Comparison of ENCODE assay signal across 8 mouse cellular contexts in the genomic region with DNA sequence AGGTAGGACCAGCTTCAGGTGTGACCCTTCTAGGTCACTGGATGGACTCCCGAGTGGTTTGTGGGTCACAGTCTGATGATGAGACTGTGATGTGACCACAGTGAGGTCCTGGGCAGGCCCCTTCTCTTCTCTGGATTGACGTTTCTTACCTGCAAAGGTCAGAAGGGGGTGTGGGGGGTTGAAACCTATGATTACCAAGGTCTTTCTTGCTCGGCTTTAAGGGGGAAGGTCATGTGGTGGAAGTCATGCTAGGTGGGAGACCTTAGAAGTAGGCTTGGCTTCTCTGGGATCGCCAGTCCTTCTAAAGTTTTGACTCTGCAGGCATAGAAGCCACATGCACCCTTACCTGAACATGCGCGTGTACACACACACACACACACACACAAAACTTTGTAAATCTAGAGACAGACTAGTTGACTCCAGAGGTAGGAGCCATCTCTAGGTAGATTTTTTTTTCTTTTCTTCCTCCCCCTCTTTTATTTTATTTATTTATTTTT. TPM values are rescaled to one million over a fixed set of nuclear protein-coding genes. Genes with fewer than 3 reads are reported as not detected.
DNase-seq lines count a peak whose midpoint lies in the region; ATAC-seq and TF ChIP-seq lines count a peak whose summit lies in the region.

No protein-coding gene starts in this region.

- no peak for ATAC-seq in kidney, embryonic 14.5 days (ENCODE audit: low FRiP score, low TSS enrichment)
- ATAC-seq in hindbrain, embryonic 16.5 days = no peak
- no peak for ATAC-seq in midbrain, embryonic 16.5 days

- no peaks in the 10 kb centered on the region for H3K9me3 ChIP-seq in kidney, embryonic 14.5 days (ENCODE audit: control insufficient read depth, low read length)
- H3K9me3 ChIP-seq in hindbrain, embryonic 16.5 days (ENCODE audit: control insufficient read depth, low read length) = no peaks in the 10 kb centered on the region
- no peaks in the 10 kb centered on the region for H3K9me3 ChIP-seq in midbrain, embryonic 16.5 days (replicated peaks; ENCODE audit: control insufficient read depth, low read length, poor library complexity, severe bottlenecking)

- no peaks in the 10 kb centered on the region for H3K4me1 ChIP-seq in kidney, embryonic 14.5 days (ENCODE audit: control insufficient read depth, insufficient read depth, low read length)
- peaks cover 8% of the 10 kb centered on the region for H3K4me1 ChIP-seq in bone marrow, adult 2 months (ENCODE audit: control insufficient read depth, insufficient read depth, low read length)
- H3K4me1 ChIP-seq in hindbrain, embryonic 16.5 days (ENCODE audit: control insufficient read depth, insufficient read depth, low read depth, low read length) = peaks cover 5% of the 10 kb centered on the region
- H3K4me1 ChIP-seq in midbrain, embryonic 16.5 days (ENCODE audit: control insufficient read depth, insufficient read depth, low read length) = 0 out of 2 replicates have a peak, but pooled peaks cover 4% of the 10 kb centered on the region

- no peak for DNase-seq in kidney, postnatal 10 days
- DNase-seq in spleen, adult 12 weeks (ENCODE audit: low spot score) = no peak
- no peak for DNase-seq in right cerebral cortex, postnatal 36 days (ENCODE audit: low spot score in 2 of 2)
- no peak for DNase-seq in adipocyte (ENCODE audit: low spot score)

- peaks cover 12% of the 10 kb centered on the region; the same call in 1 of the 2 replicates for H3K27me3 ChIP-seq in kidney, embryonic 14.5 days (ENCODE audit: control insufficient read depth, insufficient read depth, low read length)
- H3K27me3 ChIP-seq in hindbrain, embryonic 16.5 days (replicated peaks; ENCODE audit: control insufficient read depth, insufficient read depth, low read length) = peaks cover 8% of the 10 kb centered on the region
- peaks cover 19% of the 10 kb centered on the region for H3K27me3 ChIP-seq in midbrain, embryonic 16.5 days (ENCODE audit: control insufficient read depth, insufficient read depth, low read depth, low read length)

- H3K36me3 ChIP-seq in kidney, embryonic 14.5 days (ENCODE audit: control insufficient read depth, insufficient read depth, low read length) = no peaks in the 10 kb centered on the region
- no peaks in the 10 kb centered on the region for H3K36me3 ChIP-seq in hindbrain, embryonic 16.5 days (ENCODE audit: control insufficient read depth, insufficient read depth, low read length)
- H3K36me3 ChIP-seq in midbrain, embryonic 16.5 days (ENCODE audit: control insufficient read depth, insufficient read depth, low read length) = no peaks in the 10 kb centered on the region

- H3K27ac ChIP-seq in kidney, embryonic 14.5 days (ENCODE audit: low read depth, low read length) = no peak overlapping the region
- H3K27ac ChIP-seq in bone marrow, adult 2 months (ENCODE audit: control insufficient read depth, insufficient read depth, low read depth, low read length, poor library complexity) = peak overlapping the region; percentile 40; the same call in 1 of the 2 replicates
- no peak overlapping the region for H3K27ac ChIP-seq in hindbrain, embryonic 16.5 days (ENCODE audit: low read depth, low read length)
- no peak overlapping the region for H3K27ac ChIP-seq in midbrain, embryonic 16.5 days (ENCODE audit: low read length)

- peak overlapping the region; percentile 54 for H3K9ac ChIP-seq in kidney, embryonic 14.5 days (ENCODE audit: low read depth, low read length)
- H3K9ac ChIP-seq in hindbrain, embryonic 16.5 days (ENCODE audit: low read depth, low read length) = no peak overlapping the region
- H3K9ac ChIP-seq in midbrain, embryonic 16.5 days (ENCODE audit: low read depth, low read length) = no peak overlapping the region

- no peak for TF ChIP-seq POLR2A in bone marrow, adult 2 months (IDR thresholded peaks at IDR 0.05; ENCODE audit: borderline replicate concordance, control insufficient read depth, low read depth, low read length)

- H3K4me2 ChIP-seq in kidney, embryonic 14.5 days (replicated peaks; ENCODE audit: low read depth, low read length) = peak overlapping the region; percentile 58
- H3K4me2 ChIP-seq in hindbrain, embryonic 16.5 days (ENCODE audit: low read length) = peak overlapping the region; percentile 72
- peak overlapping the region; percentile 55 for H3K4me2 ChIP-seq in midbrain, embryonic 16.5 days (ENCODE audit: low read length)

- peak overlapping the region; percentile 51 for H3K4me3 ChIP-seq in kidney, embryonic 14.5 days (ENCODE audit: low read length)
- H3K4me3 ChIP-seq in bone marrow, adult 2 months (replicated peaks; ENCODE audit: control insufficient read depth, low read depth, low read length) = peak overlapping the region; percentile 38
- H3K4me3 ChIP-seq in hindbrain, embryonic 16.5 days (ENCODE audit: low read length) = peak overlapping the region; percentile 50
- H3K4me3 ChIP-seq in midbrain, embryonic 16.5 days (ENCODE audit: low read depth, low read length) = peak overlapping the region; percentile 41

- TF ChIP-seq CTCF in bone marrow, adult 2 months (IDR thresholded peaks at IDR 0.05; ENCODE audit: control insufficient read depth, insufficient read depth, low read length) = no peak

- WGBS in kidney, embryonic 14.5 days = 50% methylated on average over 6 of the region's 6 CpGs
- 33% methylated on average over 6 of the region's 6 CpGs for WGBS in bone marrow, adult 2 months
- WGBS in hindbrain, embryonic 16.5 days = 59% methylated on average over 6 of the region's 6 CpGs
- WGBS in midbrain, embryonic 16.5 days = 50% methylated on average over 6 of the region's 6 CpGs

RNA-seq across cellular contexts. Expression of a gene that starts 0.5 kb away (rescaled TPM):
- 2.0 and 3.0 TPM in 2 replicates for polyA plus RNA-seq in kidney, embryonic 14.5 days (2014; fragmentation: Nextera tagmentation; extraction: Ambion mirVana)
- polyA plus RNA-seq in bone marrow, adult 2 months (2011; ENCODE audit: insufficient read depth, insufficient read length, low replicate concordance, missing spikeins) = 8.6 and 16.5 TPM in 2 replicates
- polyA plus RNA-seq in hindbrain, embryonic 16.5 days (2015; fragmentation: Nextera tagmentation; extraction: Ambion mirVana) = 1.8 and 2.4 TPM in 2 replicates
- 2.1 and 3.2 TPM in 2 replicates for polyA plus RNA-seq in midbrain, embryonic 16.5 days (2015; fragmentation: Nextera tagmentation; extraction: Ambion mirVana)

RNA-seq across cellular contexts. Expression of a gene that starts 9.1 kb away (rescaled TPM):
- polyA plus RNA-seq in kidney, embryonic 14.5 days (2014; fragmentation: Nextera tagmentation; extraction: Ambion mirVana) = 12.7 and 19.8 TPM in 2 replicates
- polyA plus RNA-seq in bone marrow, adult 2 months (2011; ENCODE audit: insufficient read depth, insufficient read length, low replicate concordance, missing spikeins) = 10.7 and 14.5 TPM in 2 replicates
- polyA plus RNA-seq in hindbrain, embryonic 16.5 days (2015; fragmentation: Nextera tagmentation; extraction: Ambion mirVana) = 15.0 and 18.9 TPM in 2 replicates
- polyA plus RNA-seq in midbrain, embryonic 16.5 days (2015; fragmentation: Nextera tagmentation; extraction: Ambion mirVana) = 17.5 and 22.9 TPM in 2 replicates
